Mouse (Mus musculus): ENCODE results near the gene Fam117a.

DNA sequence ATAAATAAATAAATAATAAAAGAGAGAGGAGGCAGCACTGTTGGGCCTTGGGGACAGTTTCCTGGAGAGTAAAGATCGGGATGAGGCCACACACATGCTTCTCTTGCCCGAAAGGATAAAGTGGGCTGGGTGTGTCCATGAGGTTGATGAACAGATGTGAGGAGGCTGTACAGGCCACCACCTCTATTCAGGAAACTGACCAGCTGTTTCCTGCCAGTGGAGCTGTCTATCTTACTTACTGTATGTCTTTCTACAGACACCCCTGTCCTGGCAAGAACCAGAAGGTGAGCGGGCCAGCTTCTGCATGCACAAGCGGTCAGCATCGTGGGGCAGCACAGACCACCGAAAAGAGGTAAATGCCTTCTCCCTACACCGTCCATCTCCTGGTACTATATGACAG, 34.4 kb downstream of the Fam117a start:
- TF ChIP-seq CTCF (IDR thresholded peaks at IDR 0.05; ENCODE audit: low read depth, low read length), result no peak
- TF ChIP-seq POLR2A (IDR thresholded peaks at IDR 0.05; ENCODE audit: extremely low read depth, insufficient read depth, low read length), result no peak
